Mouse (Mus musculus) midbrain, embryonic 10.5 days (tissue): ENCODE data around the gene Tm4sf20. TPM values are rescaled to one million over a fixed set of nuclear protein-coding genes. Genes with fewer than 3 reads are reported as not detected.

ENCODE experiments used
- DNase-seq: peaks from one replicate; pipeline ENCODE4 v3.0.0-alpha.2; 2017; ENCODE audit warnings: low spot score
- H3K27ac ChIP-seq: fragments of 300-500 bp; sonication (generic); replicated peaks from 2 replicates; pipeline ENCODE4 v1.5.1; 2016; ENCODE audit warnings: mild to moderate bottlenecking
- H3K27me3 ChIP-seq: fragments of 300-500 bp; sonication (generic); 2 replicates; pipeline ENCODE4 v1.6.1; 2016; ENCODE audit warnings: low read depth, mild to moderate bottlenecking; ENCODE audit not compliant: poor library complexity, severe bottlenecking
- H3K36me3 ChIP-seq: fragments of 300-500 bp; sonication (generic); 2 replicates; pipeline ENCODE4 v1.6.1; 2016; ENCODE audit warnings: mild to moderate bottlenecking, moderate library complexity
- H3K4me1 ChIP-seq: fragments of 300-500 bp; sonication (generic); 2 replicates; pipeline ENCODE4 v1.6.1; 2016
- H3K4me3 ChIP-seq: fragments of 300-500 bp; sonication (generic); 2 replicates; pipeline ENCODE4 v1.5.1; 2016; ENCODE audit warnings: mild to moderate bottlenecking, moderate library complexity
- H3K9me3 ChIP-seq: fragments of 300-500 bp; sonication (generic); replicated peaks from 2 replicates; pipeline ENCODE4 v1.6.1; 2016; ENCODE audit warnings: mild to moderate bottlenecking
- WGBS: fragments of 180-500 bp; shearing (Covaris S2); methylation state at CpG from one replicate; pipeline ENCODE4 v1.1.7; 2016; 5-methylcytosine and 5-hydroxymethylcytosine counted together
- polyA plus RNA-seq: library from polyadenylated mRNA; unstranded; fragments of >200 nt; fragmentation: Nextera tagmentation; extraction: Ambion mirVana; gene quantifications from 2 replicates; pipeline ENCODE4 v1.2.1, GENCODE M21; 2016

Tm4sf20 gene
- polyA plus RNA-seq, 1 experiment from 2014 or later = not detected

GRCm38 (mm10) chr1:82771022-82771586, 2.8 kb upstream of the Tm4sf20 start, which contains the start of gene Gm47791:
Gm47791 (minus strand) TSS chr1:82771243.
- no peak within 1 kb of the TSS for H3K4me3 ChIP-seq
- H3K27me3 ChIP-seq = no peaks in the 10 kb centered on the region
- H3K27ac ChIP-seq = no peak within 1 kb of the TSS
- H3K36me3 ChIP-seq = no peaks in the 10 kb centered on the region
- 93% methylated on average over 15 of the region's 15 CpGs for WGBS
- no peaks in the 10 kb centered on the region for H3K9me3 ChIP-seq
- DNase-seq = no peak
- no peaks in the 10 kb centered on the region for H3K4me1 ChIP-seq

GRCm38 (mm10) chr1:82766641-82767040, 1.6 kb downstream of the Tm4sf20 start:
- H3K4me1 ChIP-seq = no peaks in the 10 kb centered on the region
- WGBS = 91% methylated on average over 4 of the region's 4 CpGs
- H3K27ac ChIP-seq = no peak overlapping the region
- DNase-seq = no peak
- no peak overlapping the region for H3K4me3 ChIP-seq
- peaks cover 8% of the 10 kb centered on the region for H3K36me3 ChIP-seq
- 0 out of 2 replicates have a peak, but pooled peaks cover 6% of the 10 kb centered on the region for H3K9me3 ChIP-seq
- no peaks in the 10 kb centered on the region for H3K27me3 ChIP-seq

DNA sequence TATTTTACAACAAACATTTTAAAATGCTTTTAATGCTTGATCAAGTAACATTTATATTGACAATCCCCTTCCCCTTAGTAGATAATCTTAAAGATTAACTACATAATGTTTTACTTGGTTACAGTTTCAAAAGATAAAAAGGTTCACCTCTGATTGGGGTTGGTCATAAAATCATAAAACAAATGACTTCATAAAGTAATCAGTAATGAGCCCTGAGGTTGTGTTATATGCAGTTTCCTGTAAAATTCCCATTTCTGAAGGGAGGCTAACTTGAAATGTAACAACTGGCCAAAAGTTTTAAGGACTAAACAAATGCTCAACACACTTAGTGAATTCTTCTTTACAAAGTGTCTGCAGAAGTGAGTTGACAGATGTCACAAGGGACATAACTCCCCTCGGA, 2.0 kb downstream of the Tm4sf20 start:
- 81% methylated on average over 1 of the region's 1 CpGs for WGBS
- DNase-seq = no peak
- H3K36me3 ChIP-seq = peaks cover 12% of the 10 kb centered on the region
- 0 out of 2 replicates have a peak, but pooled peaks cover 6% of the 10 kb centered on the region for H3K9me3 ChIP-seq
- no peaks in the 10 kb centered on the region for H3K4me1 ChIP-seq
- H3K27me3 ChIP-seq = no peaks in the 10 kb centered on the region
- H3K4me3 ChIP-seq = no peak overlapping the region
- no peak overlapping the region for H3K27ac ChIP-seq

DNA sequence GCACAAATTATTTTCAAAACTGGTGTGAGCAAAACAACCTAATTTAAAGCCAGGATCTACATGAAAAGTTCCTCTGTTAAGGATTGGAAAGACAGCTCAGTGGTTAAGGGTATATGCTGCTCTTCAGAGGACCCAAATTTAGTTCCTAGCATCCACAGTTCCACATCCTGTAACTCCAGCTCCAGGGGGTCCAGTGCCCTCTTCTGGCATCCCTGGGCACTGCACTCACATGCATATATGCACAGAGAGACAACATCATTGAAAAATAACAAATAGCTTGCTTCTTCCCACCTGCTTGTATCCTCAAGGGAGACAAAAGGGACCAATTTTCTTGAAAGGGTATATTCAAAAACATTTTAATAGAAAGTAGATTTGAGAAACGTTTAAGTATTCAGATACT, 6.0 kb downstream of the Tm4sf20 start:
- H3K4me1 ChIP-seq = no peaks in the 10 kb centered on the region
- peaks cover 33% of the 10 kb centered on the region for H3K36me3 ChIP-seq
- H3K9me3 ChIP-seq = 0 out of 2 replicates have a peak, but pooled peaks cover 6% of the 10 kb centered on the region
- no peak for DNase-seq
- no peaks in the 10 kb centered on the region for H3K27me3 ChIP-seq
- H3K4me3 ChIP-seq = no peak overlapping the region
- 84% methylated on average over 1 of the region's 1 CpGs for WGBS
- no peak overlapping the region for H3K27ac ChIP-seq

GRCm38 (mm10) chr1:82761454-82762169, 6.6 kb downstream of the Tm4sf20 start:
- Histone ChIP-seq H3K27me3 (no peaks in the 10 kb centered on the region), H3K4me1 (no peaks in the 10 kb centered on the region), H3K36me3 (peaks cover 34% of the 10 kb centered on the region), H3K9me3 (0 out of 2 replicates have a peak, but pooled peaks cover 6% of the 10 kb centered on the region), H3K27ac (no peak overlapping the region), H3K4me3 (no peak overlapping the region)
- WGBS = 92% methylated on average over 8 of the region's 8 CpGs
- DNase-seq = no peak

DNA sequence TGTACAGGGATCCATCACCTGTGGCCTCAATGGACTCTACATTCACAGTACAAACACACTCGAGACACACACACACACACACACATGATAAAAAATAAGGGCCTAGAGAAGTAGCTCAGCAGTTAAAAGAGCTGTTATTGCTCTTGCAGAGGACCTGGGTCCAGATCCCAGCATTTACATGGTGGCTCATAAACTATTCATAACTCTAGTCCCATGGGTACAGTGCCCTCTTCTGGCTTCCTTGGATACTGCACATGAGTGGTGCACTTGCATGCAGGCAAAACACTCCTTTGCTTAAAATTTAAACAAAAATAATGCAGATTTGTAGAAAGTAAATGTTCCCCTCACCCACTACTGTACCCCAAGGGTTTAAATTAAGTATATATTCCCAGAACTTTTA, 8.7 kb downstream of the Tm4sf20 start:
- H3K9me3 ChIP-seq = 0 out of 2 replicates have a peak, but pooled peaks cover 6% of the 10 kb centered on the region
- no peak overlapping the region for H3K27ac ChIP-seq
- H3K4me1 ChIP-seq = no peaks in the 10 kb centered on the region
- WGBS = 86% methylated on average over 1 of the region's 1 CpGs
- H3K4me3 ChIP-seq = no peak overlapping the region
- H3K36me3 ChIP-seq = peaks cover 55% of the 10 kb centered on the region
- no peak for DNase-seq
- H3K27me3 ChIP-seq = no peaks in the 10 kb centered on the region

DNA sequence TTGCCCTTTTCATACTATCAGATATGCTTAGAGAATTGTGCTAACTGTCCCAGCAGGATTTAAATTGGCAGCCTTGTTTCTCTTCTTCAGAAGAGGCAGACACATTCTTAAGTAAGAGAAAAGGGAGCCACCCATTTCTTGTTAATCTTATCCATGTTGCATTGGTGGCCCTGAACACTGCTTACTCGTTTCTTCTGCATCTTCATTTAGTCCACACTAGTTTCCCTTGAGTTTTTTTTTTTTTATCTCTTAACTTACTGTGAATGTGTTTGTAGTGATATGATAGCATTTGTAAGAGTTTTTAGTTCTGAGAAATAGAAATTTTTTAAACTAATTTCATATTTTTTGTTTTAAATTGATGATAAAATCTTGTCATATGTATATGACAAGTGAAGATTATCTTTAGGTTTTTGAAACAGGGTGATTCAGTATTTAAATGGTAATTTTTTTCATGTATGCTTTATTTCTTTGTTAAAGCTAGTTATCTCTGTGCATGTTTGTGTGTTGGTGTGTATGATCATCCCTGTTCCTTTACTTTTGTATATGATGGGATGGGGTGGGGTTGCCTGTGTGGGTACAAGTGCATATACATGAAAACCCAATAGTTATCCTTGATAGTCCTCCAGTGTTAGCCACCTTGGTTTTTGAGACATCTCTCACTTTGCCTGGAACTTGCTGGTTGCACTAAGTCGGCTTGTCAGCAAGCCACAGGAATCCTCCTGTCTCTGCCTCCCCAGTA, 20.4 kb downstream of the Tm4sf20 start:
- WGBS = 89% methylated on average over 2 of the region's 2 CpGs

GRCm38 (mm10) chr1:82746408-82746807, 21.9 kb downstream of the Tm4sf20 start:
- Histone ChIP-seq H3K4me3 (no peak overlapping the region), H3K36me3 (peaks cover 35% of the 10 kb centered on the region), H3K9me3 (no peaks in the 10 kb centered on the region), H3K4me1 (no peaks in the 10 kb centered on the region), H3K27me3 (no peaks in the 10 kb centered on the region), H3K27ac (no peak overlapping the region)
- DNase-seq = no peak
- WGBS = 95% methylated on average over 4 of the region's 4 CpGs

More for the DNA sequence above, 20.4 kb downstream of the Tm4sf20 start:
- H3K36me3 ChIP-seq = peaks cover 36% of the 10 kb centered on the region
- no peaks in the 10 kb centered on the region for H3K9me3 ChIP-seq
- H3K27me3 ChIP-seq = no peaks in the 10 kb centered on the region
- H3K4me1 ChIP-seq = no peaks in the 10 kb centered on the region
- no peak overlapping the region for H3K27ac ChIP-seq
- H3K4me3 ChIP-seq = no peak overlapping the region
- DNase-seq = no peak

DNA sequence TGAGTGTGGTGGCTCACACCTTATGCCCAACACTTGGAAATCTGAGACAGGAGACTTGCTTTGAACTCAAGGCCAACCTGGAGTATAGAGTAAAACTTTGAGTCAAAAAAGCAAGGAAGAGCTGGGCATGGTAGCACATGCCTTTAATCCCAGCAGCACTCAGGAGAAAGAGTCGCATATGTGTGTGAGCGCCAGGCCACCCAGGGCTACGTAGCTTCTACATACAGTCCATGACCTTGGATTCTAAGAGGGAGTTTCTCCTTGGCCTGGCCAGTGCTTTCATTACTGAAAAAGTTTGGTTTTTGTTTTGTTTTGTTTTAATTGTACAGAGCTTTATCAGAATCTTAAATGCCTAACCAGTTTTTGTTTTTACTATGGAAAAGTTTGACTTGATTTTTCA, 24.3 kb downstream of the Tm4sf20 start:
- WGBS = 93% methylated on average over 3 of the region's 3 CpGs
- Histone ChIP-seq H3K4me1 (no peaks in the 10 kb centered on the region), H3K36me3 (peaks cover 38% of the 10 kb centered on the region), H3K27ac (no peak overlapping the region), H3K27me3 (no peaks in the 10 kb centered on the region), H3K4me3 (no peak overlapping the region), H3K9me3 (no peaks in the 10 kb centered on the region)
- no peak for DNase-seq

GRCm38 (mm10) chr1:82741539-82741938, 26.7 kb downstream of the Tm4sf20 start:
- H3K9me3 ChIP-seq = no peaks in the 10 kb centered on the region
- H3K27ac ChIP-seq = no peak overlapping the region
- H3K4me3 ChIP-seq = no peak overlapping the region
- peaks cover 52% of the 10 kb centered on the region for H3K36me3 ChIP-seq
- no peak for DNase-seq
- H3K27me3 ChIP-seq = no peaks in the 10 kb centered on the region
- no peaks in the 10 kb centered on the region for H3K4me1 ChIP-seq
- 87% methylated on average over 7 of the region's 7 CpGs for WGBS

- H3K27ac ChIP-seq = no peak overlapping the region
- WGBS = 92% methylated on average over 1 of the region's 1 CpGs
- peaks cover 80% of the 10 kb centered on the region for H3K36me3 ChIP-seq
Observed at GRCm38 (mm10) chr1:82738066-82738465, 30.2 kb downstream of the Tm4sf20 start.

DNA sequence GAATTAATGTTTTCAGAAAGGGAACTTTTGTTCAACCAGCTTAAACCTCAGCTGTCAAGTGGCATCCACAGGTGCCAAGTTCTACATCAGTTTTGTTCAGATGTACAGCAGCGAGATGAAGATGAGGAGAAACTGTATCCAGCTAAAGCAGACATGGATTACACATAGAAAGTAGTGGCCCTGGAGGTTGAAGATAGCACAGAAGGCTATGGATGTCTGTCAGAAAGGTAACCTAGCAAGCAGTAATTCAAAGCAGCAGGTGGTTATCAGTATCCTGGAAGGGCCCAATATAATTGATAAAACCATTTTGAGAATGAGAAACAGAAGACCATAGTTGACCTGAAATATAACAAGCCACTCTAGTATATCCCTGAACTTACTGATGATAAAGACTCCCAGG, 34.9 kb downstream of the Tm4sf20 start:
- DNase-seq = no peak
- Histone ChIP-seq H3K9me3 (no peaks in the 10 kb centered on the region), H3K36me3 (peaks cover 97% of the 10 kb centered on the region), H3K4me1 (no peaks in the 10 kb centered on the region), H3K27me3 (no peaks in the 10 kb centered on the region), H3K4me3 (no peak overlapping the region), H3K27ac (no peak overlapping the region)
- 86% methylated on average over 1 of the region's 1 CpGs for WGBS

More at GRCm38 (mm10) chr1:82738066-82738465, 30.2 kb downstream of the Tm4sf20 start:
- H3K27me3 ChIP-seq = no peaks in the 10 kb centered on the region
- no peak overlapping the region for H3K4me3 ChIP-seq
- H3K9me3 ChIP-seq = no peaks in the 10 kb centered on the region
- H3K4me1 ChIP-seq = no peaks in the 10 kb centered on the region
- no peak for DNase-seq

GRCm38 (mm10) chr1:82726482-82726881, 41.8 kb downstream of the Tm4sf20 start:
- Histone ChIP-seq H3K9me3 (no peaks in the 10 kb centered on the region), H3K27me3 (peaks cover 16% of the 10 kb centered on the region), H3K4me1 (peaks cover 10% of the 10 kb centered on the region), H3K36me3 (peaks cover 40% of the 10 kb centered on the region), H3K27ac (no peak overlapping the region), H3K4me3 (no peak overlapping the region)
- whole genome bisulfite sequencing = 95% methylated on average over 5 of the region's 5 CpGs
- no peak for DNase-seq
